Mouse (Mus musculus) left cerebral cortex, adult 18-20 months (tissue): ENCODE data around the gene AI467606. TPM values are rescaled to one million over a fixed set of nuclear protein-coding genes. Genes with fewer than 3 reads are reported as not detected.
"Not testable (repeated sequence)": the region's sequence is repeated elsewhere in the genome, so short reads cannot be mapped to it uniquely, and the experiment has no call there.

Source experiments
- DNase-seq, 2 experiments: peaks; one replicate each; pipeline ENCODE4 v3.0.0; 2021 to 2022; ENCODE audit warnings: low spot score in 2 of 2, mixed read lengths in 1 of 2
- long read RNA-seq, 2 experiments: library from polyadenylated mRNA; stranded (forward); transcript quantifications; one replicate each; pipeline ENCODE4 v2.0.0; 2021
- total RNA-seq, 2 experiments: library from RNA; stranded (reverse); gene quantifications; 2 replicates each; pipeline ENCODE4 v1.2.3; 2021

Gene AI467606
- 1 to 10 TPM; 1.1 to 1.6 TPM for total RNA-seq
- long read RNA-seq, experiment 1 = 0 reads
- long read RNA-seq, experiment 2, partial matches to known transcripts = 0 of 3 reads
- long read RNA-seq, experiment 2, other reads (novel, unspliced or antisense) = 1 of 3 reads

DNA sequence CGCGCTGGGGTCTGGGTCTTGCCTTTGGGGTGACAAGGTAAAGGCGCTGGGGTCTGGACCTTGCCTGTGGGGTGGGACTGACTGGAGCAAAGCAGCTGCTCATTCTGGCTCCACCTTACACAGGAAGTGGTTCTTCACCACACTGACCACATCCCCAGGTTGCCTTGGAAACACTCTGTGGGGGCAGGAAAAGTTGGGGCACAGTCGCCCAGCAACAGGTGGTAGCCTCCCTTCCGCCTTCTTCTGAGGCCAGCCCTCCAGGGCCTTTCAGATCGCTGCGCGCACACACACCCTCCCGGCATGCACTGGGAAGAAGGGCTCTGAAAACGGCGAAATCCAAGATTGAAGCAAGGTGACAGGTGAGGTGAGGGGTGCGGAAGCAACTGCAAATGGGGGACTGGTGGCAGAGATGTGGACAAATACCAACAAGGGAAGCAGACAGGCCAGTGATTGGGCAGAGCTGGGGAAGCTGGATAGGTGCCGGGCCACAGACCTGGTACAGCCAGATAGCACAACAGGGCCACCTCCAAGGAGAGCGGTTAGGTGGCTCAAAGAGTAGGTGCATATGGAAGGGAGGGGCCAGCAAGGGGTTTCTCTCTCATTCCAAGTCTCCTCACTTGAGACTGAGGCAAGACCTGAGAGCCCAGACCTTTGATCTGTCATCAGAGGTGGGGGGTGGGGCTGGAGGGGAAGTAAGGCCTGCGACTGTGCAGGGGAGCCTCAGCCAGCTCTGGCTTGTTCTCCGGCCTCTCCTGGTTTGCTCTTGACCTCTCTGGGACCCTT, at the start of gene AI467606:
Gene AI467606, plus strand, starts transcription at position 246 of the 783 bp plus-strand sequence.
- DNase-seq = no peak

DNA sequence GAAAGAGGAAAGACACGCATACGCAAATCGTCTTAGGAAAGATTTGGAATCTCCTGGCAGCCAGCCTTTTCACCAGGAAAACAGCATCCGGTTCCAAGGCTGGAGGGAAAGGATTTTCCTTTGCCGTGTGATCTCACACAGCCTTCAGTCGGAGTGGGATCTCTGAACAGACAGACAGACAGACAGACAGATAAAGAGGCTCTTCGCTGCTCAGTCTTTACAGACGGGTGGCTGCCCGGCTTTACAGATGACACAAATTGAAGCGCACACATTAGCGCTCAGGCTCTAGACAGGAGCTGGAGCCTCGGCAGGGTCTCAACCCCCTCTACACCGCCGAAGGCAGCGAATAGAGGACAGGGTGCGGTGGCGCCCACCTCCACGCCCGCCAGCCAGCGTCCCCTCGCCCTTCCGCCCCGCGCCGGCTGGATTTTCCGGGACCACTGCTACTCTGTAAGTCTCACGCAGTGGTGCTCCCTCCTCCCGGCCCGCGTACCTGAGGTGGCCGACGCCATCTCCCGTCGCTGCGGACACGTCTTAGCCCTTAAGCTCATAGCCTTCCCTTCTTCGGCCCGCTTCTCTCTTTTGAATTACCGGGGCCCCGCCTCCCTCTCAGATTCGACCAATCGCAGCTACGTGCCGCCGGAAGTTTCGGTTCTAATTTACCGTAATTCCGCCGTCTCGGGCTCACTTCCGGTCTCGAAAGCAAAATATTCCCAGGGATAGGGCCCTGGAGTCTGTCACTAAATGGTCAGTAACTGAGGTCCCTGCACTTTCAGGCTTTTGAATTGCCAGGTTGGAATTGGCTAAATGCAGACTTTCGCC, 49.1 kb upstream of the AI467606 start, which contains the start of gene Kif22:
Gene Kif22, minus strand, starts transcription at position 621 of the 822 bp plus-strand sequence.
- peak; percentile 86 to 91 for DNase-seq

- peak; percentile 3 to 5 for DNase-seq
Measured at GRCm38 (mm10) chr7:127055026-127055585, 36.1 kb upstream of the AI467606 start.

GRCm38 (mm10) chr7:127065538-127065937, 25.6 kb upstream of the AI467606 start:
- no peak for DNase-seq

- DNase-seq = no peak
Measured at GRCm38 (mm10) chr7:127066317-127066716, 24.8 kb upstream of the AI467606 start.

DNA sequence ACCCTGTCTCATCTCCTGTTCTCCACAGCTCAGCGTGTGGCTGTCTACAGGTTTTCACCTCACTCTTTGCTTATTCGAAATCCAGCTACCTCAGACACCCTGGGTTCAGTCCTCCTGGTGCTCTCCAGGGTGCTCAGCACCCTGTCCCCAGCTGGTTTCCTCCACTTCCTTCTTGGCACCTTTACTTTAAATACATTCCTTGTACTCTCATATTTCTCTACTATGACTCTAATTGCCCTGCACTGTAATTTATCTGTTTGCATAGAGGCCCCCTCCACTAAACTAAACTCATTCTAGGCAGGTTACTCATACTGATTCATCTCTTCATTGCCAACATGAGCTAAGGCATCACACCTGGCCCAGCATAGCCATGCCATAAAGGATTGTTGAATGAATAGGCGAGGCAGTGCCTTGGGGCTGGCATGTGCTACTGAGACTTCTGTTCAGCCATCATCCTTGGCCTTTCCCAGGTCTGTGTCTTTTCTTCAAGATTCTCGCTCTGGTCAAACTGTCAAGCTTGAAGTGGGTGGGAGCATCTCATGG, 20.2 kb upstream of the AI467606 start:
- DNase-seq = no peak

- DNase-seq = no peak
Measured at GRCm38 (mm10) chr7:127073221-127073620, 17.9 kb upstream of the AI467606 start.

DNA sequence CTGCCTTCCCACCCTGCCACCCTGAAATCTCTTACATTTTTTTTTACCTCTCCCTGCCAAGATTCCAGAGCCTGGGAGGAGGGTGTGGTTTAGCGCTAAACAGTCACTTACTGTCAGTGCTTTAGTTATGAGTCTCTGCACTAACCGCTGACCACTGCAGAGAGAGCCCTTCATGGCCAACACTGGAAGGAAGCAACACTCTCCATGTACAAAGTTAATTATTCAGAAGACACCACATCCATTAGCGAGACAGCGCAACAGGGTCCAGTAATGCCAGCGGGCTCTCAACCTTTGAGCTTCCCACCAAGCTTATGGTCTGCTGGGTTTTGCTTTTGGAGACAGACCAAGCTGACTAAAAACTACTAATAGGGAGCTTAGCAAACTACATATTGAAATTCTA, 15.0 kb upstream of the AI467606 start:
- no peak for DNase-seq

DNA sequence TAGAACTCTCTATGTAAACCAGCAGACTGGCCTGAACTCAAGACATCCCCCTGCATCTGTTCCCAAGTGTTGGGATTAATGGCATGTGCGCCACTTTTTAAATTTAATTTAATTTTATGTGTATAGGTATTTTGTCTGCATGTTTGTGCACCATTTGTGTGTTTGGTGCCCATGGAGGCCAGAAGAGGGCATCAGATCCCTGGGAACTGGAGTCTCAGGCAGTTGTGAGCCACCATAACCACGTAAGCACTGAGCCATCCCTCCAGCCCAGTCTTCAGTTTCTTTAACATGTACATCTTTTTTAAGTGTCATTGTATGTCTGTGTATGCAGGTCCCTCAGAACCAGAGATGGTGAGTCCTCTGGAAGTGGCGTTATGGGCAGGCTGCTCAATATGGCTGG, 13.5 kb upstream of the AI467606 start:
- no peak for DNase-seq

DNA sequence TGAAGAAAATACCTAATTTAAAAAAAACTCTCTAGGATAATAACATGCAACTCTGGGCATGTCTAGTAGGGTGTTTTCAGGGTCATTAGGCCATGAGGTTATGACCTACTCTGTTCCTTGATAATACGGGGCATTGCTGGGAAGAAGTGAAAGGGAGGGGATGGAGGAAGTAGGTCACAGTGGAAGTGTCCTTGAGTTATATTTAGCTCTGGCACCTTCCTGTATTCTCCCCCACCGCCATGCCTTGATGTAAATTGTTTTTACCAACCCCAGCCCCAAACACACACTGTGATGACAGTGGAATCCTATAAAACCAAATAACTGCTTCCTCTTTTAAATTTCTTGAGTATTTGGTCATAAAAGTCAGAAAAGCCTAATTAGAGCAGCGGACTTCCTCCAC, 11.1 kb upstream of the AI467606 start:
- DNase-seq = no peak

DNA sequence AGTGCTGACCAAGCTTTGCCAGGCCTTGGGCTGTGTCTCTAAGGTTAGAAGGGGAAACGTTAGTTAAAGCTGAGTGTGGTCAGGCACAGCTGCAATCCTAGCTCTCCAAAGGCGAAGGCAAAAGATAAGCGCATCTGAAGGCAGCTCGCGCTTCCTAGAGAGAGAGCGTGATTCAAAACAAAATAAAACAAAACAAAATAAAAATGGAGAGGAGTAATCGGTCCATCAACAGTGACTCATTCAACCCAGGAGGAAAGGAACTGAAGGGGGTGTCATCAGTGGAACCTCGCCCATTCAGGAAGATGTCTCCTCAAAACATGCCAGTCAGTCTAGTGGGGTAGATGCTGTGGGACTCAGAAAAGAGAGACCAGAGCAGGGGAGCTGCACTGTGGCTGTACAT, 8.9 kb upstream of the AI467606 start:
- DNase-seq = no peak

DNA sequence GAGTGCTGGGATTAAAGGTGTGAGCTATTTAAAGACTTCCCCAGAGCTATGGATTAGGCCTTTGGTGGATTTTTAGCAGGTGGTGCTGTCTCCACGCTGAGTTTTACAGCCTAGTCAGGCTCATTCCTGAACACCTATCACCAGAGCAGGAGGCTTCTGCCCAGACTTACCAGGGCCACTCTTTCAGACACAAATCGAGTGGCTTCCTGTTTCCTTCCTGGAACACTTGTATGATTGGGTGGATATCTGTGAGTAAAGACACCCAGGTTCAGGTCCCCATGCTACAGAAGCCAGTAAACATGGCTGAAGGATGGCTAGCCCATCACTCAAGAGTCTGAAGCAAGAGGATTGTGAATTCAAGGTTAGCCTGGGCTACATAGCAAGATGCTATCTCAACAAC, 8.2 kb upstream of the AI467606 start:
- DNase-seq = no peak

GRCm38 (mm10) chr7:127083689-127084088, 7.5 kb upstream of the AI467606 start:
- no peak for DNase-seq

DNA sequence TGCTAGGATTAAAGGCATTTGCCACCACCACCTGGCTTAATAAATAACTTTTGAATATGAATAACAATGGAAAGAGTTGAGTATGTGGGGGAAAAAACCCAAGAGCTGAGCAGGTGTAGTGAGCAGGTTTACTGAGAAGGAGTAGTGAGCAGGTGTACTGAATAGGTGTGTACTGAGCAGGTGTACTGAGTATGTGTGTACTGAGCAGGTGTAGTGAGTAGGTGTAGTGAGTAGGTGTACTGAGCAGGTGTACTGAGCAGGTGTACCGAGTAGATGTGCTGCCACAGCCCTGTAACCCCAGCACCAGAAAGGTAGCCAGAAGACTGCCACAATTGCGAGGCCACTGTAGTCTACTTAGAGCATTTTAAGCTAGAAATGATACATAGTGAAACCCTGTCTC, 6.4 kb upstream of the AI467606 start:
- no peak for DNase-seq

DNA sequence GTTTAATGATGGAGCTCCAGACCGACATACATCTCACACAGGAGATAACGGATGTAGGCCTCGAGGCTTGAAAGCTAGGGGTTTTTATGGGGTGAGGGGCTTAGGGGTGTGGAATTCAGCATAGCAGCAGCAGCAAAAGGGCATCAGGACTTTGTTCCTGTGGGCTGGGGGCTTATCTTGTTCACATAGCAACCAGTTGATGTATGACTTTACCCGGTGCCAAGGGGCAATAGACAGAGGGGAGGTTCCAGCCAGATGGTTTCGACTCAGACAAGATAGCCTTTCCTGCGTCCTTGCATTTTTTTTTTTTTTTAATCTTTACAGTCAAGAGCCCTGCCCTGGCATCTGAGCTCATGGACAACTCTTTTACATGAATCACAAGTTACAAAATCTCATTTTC, 5.4 kb upstream of the AI467606 start:
- not testable (repeated sequence) for DNase-seq

GRCm38 (mm10) chr7:127087278-127088010, 3.7 kb upstream of the AI467606 start, which contains the start of gene Zg16:
Gene Zg16 (minus strand): TSS chr7:127087328.
- not testable (repeated sequence) for DNase-seq

GRCm38 (mm10) chr7:127088083-127088482, 3.1 kb upstream of the AI467606 start:
- DNase-seq = no peak

DNA sequence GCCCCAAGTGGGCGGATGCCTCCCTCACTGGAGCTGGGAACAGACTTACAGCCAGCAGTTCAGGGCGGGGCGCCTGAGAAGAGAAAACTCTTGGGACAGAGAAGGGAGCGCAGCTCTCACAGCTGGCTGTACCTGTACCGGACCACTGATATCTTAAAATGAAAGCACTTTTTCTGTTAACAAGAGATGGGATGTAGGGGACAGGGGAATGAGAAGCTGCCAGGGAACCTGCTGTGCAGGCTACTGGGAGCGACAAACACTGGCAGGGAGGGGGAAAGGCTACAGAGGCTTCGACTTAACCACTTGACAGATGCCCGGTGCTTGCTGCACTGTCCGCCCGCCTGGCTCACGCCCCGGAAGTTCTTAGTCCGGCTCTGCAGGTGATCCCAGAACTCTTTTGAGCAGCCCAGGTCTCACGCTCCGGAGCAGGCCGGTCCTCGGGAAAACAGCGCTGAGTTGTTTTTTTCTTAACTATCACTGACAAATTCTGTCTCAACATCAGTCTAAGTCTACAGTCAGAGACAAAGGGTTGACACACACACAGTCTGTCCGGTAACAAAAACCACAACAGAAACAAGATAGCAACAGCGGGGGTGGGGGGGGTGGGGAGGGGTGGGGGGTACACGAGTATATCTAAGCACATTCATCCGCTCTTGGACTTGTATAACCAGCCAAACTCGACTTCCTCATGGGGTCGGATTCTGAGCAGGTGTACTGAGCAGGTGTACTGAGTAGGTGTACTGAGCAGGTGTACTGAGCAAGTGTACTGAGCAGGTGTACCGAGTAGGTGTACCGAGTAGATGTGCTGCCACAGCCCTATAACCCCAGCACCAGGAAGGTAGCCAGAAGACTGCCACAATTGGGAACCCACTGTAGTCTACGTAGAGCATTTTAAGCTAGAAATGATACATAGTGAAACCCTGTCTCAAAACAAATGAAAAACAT, 2.0 kb upstream of the AI467606 start:
- DNase-seq = no peak
